Mouse (Mus musculus) T-helper 2 cell (primary cell): Measurements from ENCODE around the gene Rbp1.

Source experiments
- in situ Hi-C: fragments of 300-600 bp; cut with MboI, MseI; formaldehyde crosslinking; loops from one replicate; pipeline ENCODE4 v1.15.1; 2025; ENCODE audit warnings: high pct_unique_total_duplicates

Gene Rbp1

GRCm38 (mm10) chr9:98492212-98492611 lies 69.5 kb downstream of the Rbp1 start:
- in situ Hi-C loops = no loop called here

GRCm38 (mm10) chr9:98492821-98493220 lies 70.1 kb downstream of the Rbp1 start:
- in situ Hi-C loops = no loop called here
